Mouse (Mus musculus) limb, embryonic 15.5 days (tissue): ENCODE measurements at regions not wholly inside any gene's neighbourhood (a gene's known extent, or its start where the extent isn't known, plus 50 kb on each side); places are given as distances from the start of the nearest gene placed in this dataset.
"Not testable (repeated sequence)": the region's sequence is repeated elsewhere in the genome, so short reads cannot be mapped to it uniquely, and the experiment has no call there.

Source experiments
- ATAC-seq: fragments of 200-750 bp; cut with Nextera tagmentation; 2 replicates; pipeline ENCODE4 v1.8.0; 2017; ENCODE audit warnings: low read depth, moderate TSS enrichment; ENCODE audit not compliant: insufficient number of reproducible peaks, low FRiP score, low TSS enrichment
- H3K27ac ChIP-seq: fragments of 300-500 bp; sonication (generic); 2 replicates; pipeline ENCODE4 v1.5.1; 2015; ENCODE audit warnings: moderate library complexity, mild to moderate bottlenecking, inconsistent platforms
- H3K27me3 ChIP-seq: fragments of 300-500 bp; sonication (generic); 2 replicates; pipeline ENCODE4 v1.6.1; 2015; ENCODE audit warnings: inconsistent platforms
- H3K36me3 ChIP-seq: fragments of 300-500 bp; sonication (generic); 2 replicates; pipeline ENCODE4 v1.6.1; 2015; ENCODE audit warnings: inconsistent platforms
- H3K4me1 ChIP-seq: fragments of 300-500 bp; sonication (generic); 2 replicates; pipeline ENCODE4 v1.6.1; 2015; ENCODE audit warnings: inconsistent platforms
- H3K4me2 ChIP-seq: fragments of 300-500 bp; sonication (generic); 2 replicates; pipeline ENCODE4 v1.6.1; 2015; ENCODE audit warnings: mild to moderate bottlenecking, inconsistent platforms
- H3K4me3 ChIP-seq: fragments of 300-500 bp; sonication (generic); 2 replicates; pipeline ENCODE4 v1.5.1; 2015; ENCODE audit warnings: mild to moderate bottlenecking, inconsistent platforms
- H3K9ac ChIP-seq: fragments of 300-500 bp; sonication (generic); 2 replicates; pipeline ENCODE4 v1.6.1; 2015; ENCODE audit warnings: inconsistent platforms
- H3K9me3 ChIP-seq: fragments of 300-500 bp; sonication (generic); 2 replicates; pipeline ENCODE4 v1.6.1; 2016; ENCODE audit warnings: inconsistent platforms
- WGBS: fragments of 180-500 bp; shearing (Covaris S2); methylation state at CpG from one replicate; pipeline ENCODE4 v1.1.7; 2015; 5-methylcytosine and 5-hydroxymethylcytosine counted together

GRCm38 (mm10) chr12:28997474-28998192 is 246.0 kb downstream of the Eipr1 start:
- Histone ChIP-seq H3K27ac (no peak overlapping the region), H3K36me3 (no peaks in the 10 kb centered on the region), H3K9me3 (no peaks in the 10 kb centered on the region), H3K4me1 (peaks cover 6% of the 10 kb centered on the region; the same call in 1 of the 2 replicates), H3K4me2 (no peak overlapping the region), H3K4me3 (no peak overlapping the region), H3K27me3 (no peaks in the 10 kb centered on the region), H3K9ac (no peak overlapping the region)
- ATAC-seq = no peak
- WGBS = 28% methylated on average over 15 of the region's 15 CpGs

GRCm38 (mm10) chr12:28999963-29000451 is 248.4 kb downstream of the Eipr1 start:
- Histone ChIP-seq H3K4me2 (no peak overlapping the region), H3K9ac (no peak overlapping the region), H3K4me1 (peaks cover 6% of the 10 kb centered on the region; the same call in 1 of the 2 replicates), H3K36me3 (no peaks in the 10 kb centered on the region), H3K27ac (no peak overlapping the region), H3K27me3 (no peaks in the 10 kb centered on the region), H3K4me3 (no peak overlapping the region), H3K9me3 (no peaks in the 10 kb centered on the region)
- WGBS = 22% methylated on average over 6 of the region's 6 CpGs
- 0 out of 2 replicates have a peak, but pooled peaks have one; percentile 44 for ATAC-seq

- Histone ChIP-seq H3K27me3 (no peaks in the 10 kb centered on the region), H3K4me2 (no peak overlapping the region), H3K36me3 (no peaks in the 10 kb centered on the region), H3K9ac (no peak overlapping the region), H3K9me3 (no peaks in the 10 kb centered on the region), H3K27ac (no peak overlapping the region), H3K4me1 (no peaks in the 10 kb centered on the region; the same call in 1 of the 2 replicates), H3K4me3 (no peak overlapping the region)
- ATAC-seq = no peak
- 87% methylated on average over 13 of the region's 13 CpGs for WGBS
Observed at GRCm38 (mm10) chr12:29004504-29004903, 252.9 kb downstream of the Eipr1 start.

- H3K9ac ChIP-seq = no peak overlapping the region
- 82% methylated on average over 9 of the region's 9 CpGs for WGBS
- no peak overlapping the region for H3K4me2 ChIP-seq
- no peak overlapping the region for H3K27ac ChIP-seq
- H3K27me3 ChIP-seq = no peaks in the 10 kb centered on the region
- H3K36me3 ChIP-seq = no peaks in the 10 kb centered on the region
- no peaks in the 10 kb centered on the region for H3K4me1 ChIP-seq
- no peaks in the 10 kb centered on the region for H3K9me3 ChIP-seq
- H3K4me3 ChIP-seq = no peak overlapping the region
- ATAC-seq = no peak
Observed at GRCm38 (mm10) chr12:29014601-29015000, 263.0 kb downstream of the Eipr1 start.

GRCm38 (mm10) chr12:29015200-29015862 is 263.7 kb downstream of the Eipr1 start:
- Histone ChIP-seq H3K4me2 (no peak overlapping the region), H3K9ac (no peak overlapping the region), H3K4me3 (no peak overlapping the region), H3K4me1 (no peaks in the 10 kb centered on the region), H3K27me3 (no peaks in the 10 kb centered on the region), H3K27ac (no peak overlapping the region), H3K9me3 (no peaks in the 10 kb centered on the region), H3K36me3 (no peaks in the 10 kb centered on the region)
- no peak for ATAC-seq
- 25% methylated on average over 10 of the region's 10 CpGs for WGBS

GRCm38 (mm10) chr12:29021152-29021551 is 269.5 kb downstream of the Eipr1 start:
- Histone ChIP-seq H3K4me3 (no peak overlapping the region), H3K9me3 (no peaks in the 10 kb centered on the region), H3K36me3 (no peaks in the 10 kb centered on the region), H3K4me2 (no peak overlapping the region), H3K9ac (no peak overlapping the region), H3K27ac (no peak overlapping the region), H3K27me3 (no peaks in the 10 kb centered on the region), H3K4me1 (no peaks in the 10 kb centered on the region)
- ATAC-seq = no peak
- 63% methylated on average over 5 of the region's 5 CpGs for WGBS

- H3K9ac ChIP-seq = no peak overlapping the region
- H3K4me3 ChIP-seq = no peak overlapping the region
- no peaks in the 10 kb centered on the region for H3K9me3 ChIP-seq
- no peaks in the 10 kb centered on the region for H3K4me1 ChIP-seq
- H3K36me3 ChIP-seq = no peaks in the 10 kb centered on the region
- H3K27ac ChIP-seq = no peak overlapping the region
- H3K27me3 ChIP-seq = no peaks in the 10 kb centered on the region
- no peak overlapping the region for H3K4me2 ChIP-seq
- 72% methylated on average over 3 of the region's 3 CpGs for WGBS
- ATAC-seq = no peak
Observed at GRCm38 (mm10) chr12:29028171-29028570, 276.6 kb downstream of the Eipr1 start.

- Histone ChIP-seq H3K9ac (no peak overlapping the region), H3K27ac (no peak overlapping the region), H3K27me3 (no peaks in the 10 kb centered on the region), H3K36me3 (no peaks in the 10 kb centered on the region), H3K9me3 (no peaks in the 10 kb centered on the region), H3K4me1 (no peaks in the 10 kb centered on the region), H3K4me2 (no peak overlapping the region), H3K4me3 (no peak overlapping the region)
- no peak for ATAC-seq
- WGBS = 61% methylated on average over 7 of the region's 7 CpGs
Observed at GRCm38 (mm10) chr12:29029461-29029860, 277.9 kb downstream of the Eipr1 start.

GRCm38 (mm10) chr12:29046009-29046408 is 294.4 kb downstream of the Eipr1 start:
- Histone ChIP-seq H3K9me3 (no peaks in the 10 kb centered on the region), H3K4me1 (peaks cover 3% of the 10 kb centered on the region; the same call in 1 of the 2 replicates), H3K36me3 (no peaks in the 10 kb centered on the region), H3K4me3 (no peak overlapping the region), H3K4me2 (no peak overlapping the region), H3K9ac (no peak overlapping the region), H3K27ac (no peak overlapping the region), H3K27me3 (no peaks in the 10 kb centered on the region)
- no peak for ATAC-seq
- 85% methylated on average over 8 of the region's 8 CpGs for WGBS

GRCm38 (mm10) chr12:29048596-29048995 is 297.0 kb downstream of the Eipr1 start:
- H3K4me2 ChIP-seq, H3K4me3 ChIP-seq, H3K4me1 ChIP-seq, H3K36me3 ChIP-seq, ATAC-seq, H3K9me3 ChIP-seq, H3K27me3 ChIP-seq, H3K27ac ChIP-seq, H3K9ac ChIP-seq: not testable (repeated sequence)
- WGBS = 26% methylated on average over 4 of the region's 4 CpGs

- Histone ChIP-seq H3K27ac (no peak overlapping the region), H3K4me2 (no peak overlapping the region), H3K4me1 (peaks cover 3% of the 10 kb centered on the region; the same call in 1 of the 2 replicates), H3K9me3 (no peaks in the 10 kb centered on the region), H3K36me3 (no peaks in the 10 kb centered on the region), H3K9ac (no peak overlapping the region), H3K27me3 (no peaks in the 10 kb centered on the region), H3K4me3 (no peak overlapping the region)
- WGBS = 6% methylated on average over 8 of the region's 8 CpGs
- peak; percentile 58; the same call in 1 of the 2 replicates for ATAC-seq
Observed at GRCm38 (mm10) chr12:29049105-29049511, 297.5 kb downstream of the Eipr1 start.

- Histone ChIP-seq H3K27me3 (no peaks in the 10 kb centered on the region), H3K9me3 (no peaks in the 10 kb centered on the region), H3K36me3 (no peaks in the 10 kb centered on the region), H3K4me3 (no peak overlapping the region), H3K4me1 (peaks cover 3% of the 10 kb centered on the region; the same call in 1 of the 2 replicates), H3K27ac (no peak overlapping the region), H3K4me2 (no peak overlapping the region), H3K9ac (no peak overlapping the region)
- no peak for ATAC-seq
Observed at GRCm38 (mm10) chr12:29049801-29050200, 298.2 kb downstream of the Eipr1 start.
